Mouse (Mus musculus) ZHBTc4 (cell line): ENCODE data around the gene Pfkfb2.

Experiments
- DNase-seq: peaks from one replicate; pipeline ENCODE4 v3.0.0-alpha.2; 2011; ENCODE audit warnings: low read depth, low spot score

Gene Pfkfb2

GRCm38 (mm10) chr1:130737916-130738315 lies 8.9 kb upstream of the Pfkfb2 start:
- DNase-seq, result no peak

DNA sequence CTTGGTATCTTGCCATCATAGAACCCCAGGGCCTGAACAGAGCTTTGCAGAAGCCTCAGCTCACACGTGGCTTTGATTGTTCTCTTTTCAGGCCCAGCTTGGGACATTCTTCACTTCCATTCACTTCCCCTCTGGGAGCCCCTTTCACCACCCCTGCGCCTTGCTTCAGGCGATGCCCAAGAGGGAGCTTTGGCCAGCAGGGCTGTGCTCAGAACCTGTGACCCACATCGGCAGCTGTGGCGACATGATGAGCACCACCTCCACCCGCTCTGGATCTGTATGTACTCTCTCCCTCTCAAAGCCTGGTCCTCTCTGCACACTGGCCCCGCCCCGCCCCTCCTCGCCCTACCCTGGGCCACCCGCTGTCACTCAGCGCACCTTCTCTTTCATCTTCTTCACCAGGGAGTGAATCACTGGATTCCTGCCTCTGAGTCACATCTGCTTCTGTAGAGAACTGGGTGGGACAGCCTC lies 8.4 kb upstream of the Pfkfb2 start:
- DNase-seq, result peak; percentile 97

- peak; percentile 19 for DNase-seq
Observed at GRCm38 (mm10) chr1:130734852-130735251, 5.8 kb upstream of the Pfkfb2 start.

GRCm38 (mm10) chr1:130734452-130734851 lies 5.4 kb upstream of the Pfkfb2 start:
- peak; percentile 25 for DNase-seq

DNA sequence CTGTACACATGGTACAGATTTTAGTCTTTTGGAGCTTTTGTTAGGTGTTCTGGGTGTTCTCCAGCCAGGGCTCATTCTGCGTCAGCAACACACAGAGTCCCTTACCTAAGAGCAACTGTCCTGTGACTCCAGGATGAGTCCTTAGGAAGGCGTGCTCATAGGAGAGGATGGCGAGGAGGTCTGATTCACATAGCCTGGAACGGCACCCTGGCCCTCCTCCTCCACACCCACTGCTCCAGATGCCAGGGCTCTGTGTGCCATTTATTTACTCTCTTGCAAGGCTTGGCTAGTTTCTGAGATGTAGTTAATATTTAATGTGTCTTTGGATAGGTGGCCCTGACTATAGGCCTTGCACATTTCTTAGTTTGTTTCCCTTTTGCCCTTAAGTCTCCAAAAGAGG lies 4.6 kb upstream of the Pfkfb2 start:
- DNase-seq, result no peak

DNA sequence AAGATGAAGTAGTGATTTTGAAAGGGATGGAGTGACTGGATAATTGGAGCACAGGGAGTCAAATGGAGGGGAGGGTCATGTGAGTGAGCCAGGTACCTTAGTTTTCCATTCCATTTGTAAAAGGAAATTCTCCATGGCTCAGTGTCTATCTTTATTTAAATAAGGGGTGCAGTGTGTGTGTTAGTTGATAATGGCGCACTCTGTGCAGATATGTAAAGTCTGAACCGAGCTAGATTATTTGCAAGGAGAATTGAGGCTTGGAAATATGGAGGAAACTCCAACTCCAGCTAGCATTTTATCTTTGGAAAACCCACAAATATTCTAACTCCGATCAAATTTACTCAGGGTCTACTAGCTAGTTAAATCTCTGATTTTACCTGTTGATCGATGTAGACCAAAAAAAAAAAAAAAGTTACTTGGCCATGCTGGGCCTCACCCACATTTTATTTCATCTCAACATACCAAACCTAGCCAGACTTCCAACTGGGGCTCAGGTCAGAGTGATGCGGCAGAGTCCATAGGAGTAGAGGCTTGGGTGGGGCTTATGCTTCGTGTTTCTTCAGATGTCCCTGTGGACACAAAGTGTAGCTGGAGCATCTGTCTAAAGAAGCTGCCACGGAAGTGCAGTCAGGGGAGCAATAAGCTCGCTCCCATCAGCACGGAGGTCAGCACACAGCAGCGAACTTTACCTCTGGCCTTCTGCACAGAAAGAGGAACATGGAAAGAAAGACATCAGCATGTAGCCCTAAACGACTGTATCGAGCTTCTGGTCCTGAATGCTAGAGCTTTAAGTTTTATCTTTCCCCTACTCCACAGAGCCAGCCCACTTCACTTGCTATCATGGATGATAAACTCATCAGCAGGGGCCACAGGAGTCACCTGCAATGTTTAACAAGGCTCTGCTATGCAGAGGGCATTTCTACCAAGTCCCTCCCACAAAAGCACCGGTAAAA lies 3.9 kb upstream of the Pfkfb2 start:
- no peak for DNase-seq

DNA sequence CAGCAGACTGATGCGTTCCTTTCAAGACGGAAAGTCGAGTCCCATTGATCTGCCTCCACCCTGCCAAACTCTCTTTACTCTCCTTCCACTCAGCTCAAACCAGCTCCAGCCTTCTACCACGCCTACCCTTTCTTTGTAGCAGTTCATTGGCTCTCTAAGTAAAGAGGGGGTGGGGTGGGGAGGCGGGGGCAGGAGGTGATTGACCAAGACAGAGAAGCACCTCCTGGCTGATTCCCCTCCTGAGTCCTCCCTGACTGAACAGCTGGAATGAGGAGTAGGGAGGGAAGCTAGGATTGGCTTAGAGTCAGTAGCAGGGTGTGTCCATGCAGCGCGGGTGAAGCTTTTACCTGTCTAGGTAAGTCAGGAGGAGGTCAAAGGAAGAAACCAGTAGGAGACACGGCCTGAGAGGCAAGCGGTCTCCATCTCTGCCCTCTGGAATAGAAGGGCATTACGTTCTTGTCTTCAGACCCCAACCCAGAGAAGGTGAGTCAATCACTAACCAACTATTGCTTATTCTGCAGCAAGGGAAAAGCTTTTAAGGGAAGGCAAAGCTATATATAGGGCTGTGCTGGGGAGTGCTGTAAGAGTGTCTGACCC lies 2.8 kb upstream of the Pfkfb2 start, which contains the start of gene AA986860:
Gene AA986860, plus strand, starts transcription at position 236 of the 597 bp plus-strand sequence.
- DNase-seq, result peak; percentile 94

DNA sequence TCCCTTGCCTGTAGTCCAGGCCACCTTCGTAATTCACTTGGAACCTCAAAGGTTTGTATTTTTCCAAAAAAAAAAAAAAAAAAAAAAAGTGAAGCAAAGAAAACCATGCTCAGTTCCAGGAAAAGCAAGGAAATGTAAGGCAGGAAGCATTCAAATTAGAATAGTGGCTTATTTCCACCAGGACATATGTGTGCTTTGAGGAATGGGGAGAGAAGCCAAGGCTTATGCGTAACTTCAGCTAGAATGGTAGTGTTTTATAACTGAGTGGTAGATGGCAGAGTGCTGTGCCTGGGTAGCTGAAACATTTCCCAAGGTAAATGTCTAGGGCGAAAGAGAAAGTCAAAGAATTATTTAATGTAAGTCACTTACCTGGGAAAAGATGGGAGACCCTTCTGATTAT lies 345 bp downstream of the Pfkfb2 start:
- DNase-seq, result no peak

DNA sequence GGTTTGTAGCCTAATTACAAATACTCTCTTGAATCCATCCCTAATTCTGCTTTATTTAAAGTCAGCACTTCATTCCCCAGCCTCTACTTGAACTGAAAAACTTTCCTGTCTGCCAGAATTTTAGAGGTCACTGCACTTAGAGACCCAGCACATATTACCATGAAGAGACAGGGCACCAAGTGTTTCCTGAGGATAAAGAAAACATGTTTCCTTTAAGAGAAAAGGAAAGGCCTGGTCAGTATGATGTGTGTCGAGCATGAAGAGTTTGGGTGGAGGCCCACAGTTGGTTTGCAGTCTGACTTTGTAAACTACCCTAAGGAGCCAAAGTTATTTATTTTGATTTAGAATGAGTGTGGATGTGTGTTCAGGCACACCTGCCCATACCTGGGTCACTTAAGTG lies 983 bp downstream of the Pfkfb2 start:
- no peak for DNase-seq

DNA sequence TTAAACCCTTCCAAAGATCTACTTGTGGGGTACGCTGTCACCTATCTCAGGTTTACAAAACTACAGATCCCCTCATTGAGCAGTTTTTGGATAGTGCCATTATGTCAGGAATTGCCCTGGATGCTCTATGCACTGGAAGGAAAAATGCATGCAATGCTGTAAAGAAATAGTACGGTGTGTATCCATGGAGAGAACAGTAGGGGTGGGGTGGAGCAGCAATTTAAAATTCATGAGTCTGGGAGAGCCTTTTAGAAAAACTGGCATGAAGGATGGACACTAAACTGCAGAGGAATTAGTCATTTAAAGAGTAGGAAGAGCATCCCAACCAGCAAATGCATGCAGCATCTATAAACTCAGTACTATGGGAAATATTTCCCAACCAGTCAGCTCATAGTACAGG lies 2.7 kb downstream of the Pfkfb2 start:
- DNase-seq, result no peak

DNA sequence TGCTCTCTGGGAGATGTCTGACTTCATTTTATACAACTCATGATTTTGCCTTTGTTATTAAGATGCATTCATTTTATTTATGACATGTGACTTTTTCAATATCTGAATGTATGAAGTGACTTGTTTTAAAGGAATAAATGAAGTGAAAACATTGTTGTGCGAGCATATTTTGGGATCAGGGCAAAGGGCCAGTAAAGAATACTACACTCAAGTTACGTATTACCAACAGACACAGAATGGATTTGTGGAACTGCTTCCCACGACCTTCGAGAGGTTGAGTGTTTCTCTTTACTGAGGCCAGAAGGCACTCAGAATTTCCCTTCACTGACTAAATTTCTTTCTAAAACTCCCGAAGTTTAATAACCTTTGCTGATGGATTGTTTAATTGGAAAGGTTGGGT lies 4.8 kb downstream of the Pfkfb2 start:
- no peak for DNase-seq

DNA sequence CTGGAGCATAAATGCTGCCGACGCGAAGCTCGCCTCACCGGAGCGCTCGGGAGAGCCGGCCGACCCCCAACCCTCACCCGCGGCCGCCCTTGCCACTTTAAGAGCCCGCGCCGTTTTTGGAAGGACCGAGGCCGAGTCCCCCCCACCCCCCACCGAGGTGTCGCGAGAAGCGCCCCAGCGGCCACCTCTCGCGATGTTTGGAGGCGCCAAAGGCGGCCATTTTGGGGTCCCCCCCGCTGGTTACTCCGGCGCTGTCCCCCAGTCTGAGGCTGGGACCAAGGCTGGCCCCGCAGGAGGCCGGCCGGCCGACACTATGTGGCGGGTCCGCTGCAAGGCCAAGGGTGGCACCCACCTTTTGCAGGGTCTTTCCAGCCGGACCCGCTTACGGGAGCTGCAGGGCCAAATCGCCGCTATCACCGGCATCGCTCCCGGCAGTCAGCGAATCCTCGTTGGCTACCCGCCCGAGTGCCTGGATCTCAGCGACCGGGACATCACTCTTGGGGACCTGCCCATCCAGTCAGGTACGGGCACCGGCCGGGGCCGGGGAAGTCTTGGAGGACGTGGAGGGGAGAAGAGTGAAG lies 11.7 kb downstream of the Pfkfb2 start, which contains the start of gene Yod1:
Gene Yod1, plus strand, starts transcription at position 37 of the 581 bp plus-strand sequence.
- peak; percentile 95 for DNase-seq

DNA sequence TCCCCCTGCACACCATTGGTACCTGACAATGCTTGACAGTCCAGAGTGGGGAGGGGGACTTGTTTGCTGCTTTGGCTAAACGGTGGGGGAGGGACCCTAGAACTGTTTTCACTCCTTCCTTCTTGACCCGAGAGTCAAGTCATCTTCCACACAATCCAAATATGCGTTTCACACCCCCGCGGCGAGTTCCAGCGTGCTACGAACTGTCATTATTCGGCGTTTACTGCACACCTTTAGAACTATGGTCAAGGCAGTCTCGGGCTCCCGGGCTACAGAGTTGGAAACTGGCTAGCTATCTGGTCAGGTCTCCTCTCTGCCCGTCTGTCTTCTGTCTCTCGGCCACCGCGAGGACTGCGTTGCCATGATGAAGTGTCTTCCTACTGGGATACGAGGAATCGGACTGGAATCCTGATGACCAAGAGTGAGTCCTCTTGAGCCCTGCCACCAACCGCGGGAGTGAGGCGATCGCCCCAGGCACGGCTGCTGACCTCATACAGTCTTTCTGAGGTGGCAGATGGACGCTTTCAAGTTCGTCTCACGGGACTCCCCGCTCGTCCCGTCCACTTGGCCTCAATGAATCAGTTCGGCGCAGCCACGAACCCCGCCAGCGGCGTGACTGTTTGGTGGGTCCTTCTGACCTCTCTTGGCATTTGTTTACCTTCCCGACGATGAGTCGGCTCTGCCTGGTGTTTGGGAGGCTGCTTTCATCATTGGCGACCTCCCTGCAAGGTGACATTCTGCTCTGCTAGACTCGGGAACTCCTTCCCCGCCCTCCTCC lies 12.4 kb downstream of the Pfkfb2 start:
- DNase-seq, result no peak

DNA sequence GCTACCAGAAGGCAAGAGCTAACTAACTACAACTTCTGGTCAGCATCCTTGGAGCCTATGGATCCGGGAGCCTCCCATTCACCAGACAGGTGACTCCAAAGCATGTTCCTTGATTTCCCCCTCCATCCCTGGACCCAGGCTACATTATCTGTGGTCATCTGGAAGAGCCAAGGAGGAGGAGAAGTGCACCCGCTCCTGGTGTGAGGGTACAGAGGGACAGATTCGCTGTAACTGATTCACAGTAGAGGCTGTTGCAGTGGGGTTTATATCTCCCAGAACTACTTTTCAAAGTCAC lies 12.9 kb downstream of the Pfkfb2 start:
- DNase-seq, result peak; percentile 33

DNA sequence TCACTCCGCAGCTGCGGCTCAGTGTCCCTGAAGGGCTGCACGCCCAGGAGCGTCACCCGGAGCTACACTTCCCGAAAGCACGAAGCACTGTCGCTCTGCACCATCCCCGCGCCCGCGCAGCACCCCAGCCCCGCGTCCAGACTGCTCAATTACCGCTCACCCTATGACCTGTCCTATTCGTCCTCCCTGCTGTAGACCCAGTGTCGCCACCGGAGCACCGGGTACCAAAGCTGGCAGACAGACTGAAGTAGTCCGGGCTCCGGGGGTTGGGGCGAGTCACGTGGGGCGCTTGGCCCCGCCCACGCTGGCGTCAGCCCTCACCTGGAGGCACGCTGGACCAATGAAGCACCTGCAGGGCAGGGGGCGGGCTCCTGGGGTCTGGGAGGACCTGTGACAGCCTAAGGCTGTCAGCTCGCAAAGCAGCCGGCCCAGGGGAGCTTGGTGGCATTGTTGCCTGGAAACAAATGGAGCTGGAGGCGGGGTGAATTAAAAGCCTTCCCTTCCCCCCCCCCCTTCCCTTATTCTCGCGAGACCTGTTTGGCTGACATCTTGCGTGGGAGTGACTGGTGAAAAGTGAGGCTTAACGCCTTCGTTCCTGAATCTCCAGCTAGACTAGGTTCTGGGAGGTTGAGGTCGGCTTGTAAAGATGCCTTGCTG lies 13.4 kb downstream of the Pfkfb2 start, which contains the start of gene Gm29427:
Gene Gm29427, minus strand, starts transcription at position 239 of the 657 bp plus-strand sequence.
- DNase-seq, result peak; percentile 99

DNA sequence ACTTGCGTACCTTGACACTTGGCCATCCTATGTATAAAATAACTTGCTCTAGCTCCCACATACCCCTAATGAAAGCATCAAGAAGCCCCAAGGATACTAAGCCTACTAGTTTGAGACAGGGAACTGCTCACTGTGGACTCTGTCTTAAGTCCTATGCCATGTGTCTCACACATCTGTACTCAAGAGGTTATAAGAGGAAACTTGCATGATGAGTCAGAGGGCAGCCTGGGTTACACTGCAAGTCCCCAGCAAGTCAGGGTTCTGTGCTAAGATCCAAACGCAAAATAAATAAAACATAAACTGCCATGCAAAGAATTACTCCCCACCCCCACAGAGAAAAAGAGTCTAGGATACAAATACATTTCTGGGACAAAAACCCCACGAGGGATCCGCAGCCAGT lies 15.0 kb downstream of the Pfkfb2 start:
- no peak for DNase-seq

DNA sequence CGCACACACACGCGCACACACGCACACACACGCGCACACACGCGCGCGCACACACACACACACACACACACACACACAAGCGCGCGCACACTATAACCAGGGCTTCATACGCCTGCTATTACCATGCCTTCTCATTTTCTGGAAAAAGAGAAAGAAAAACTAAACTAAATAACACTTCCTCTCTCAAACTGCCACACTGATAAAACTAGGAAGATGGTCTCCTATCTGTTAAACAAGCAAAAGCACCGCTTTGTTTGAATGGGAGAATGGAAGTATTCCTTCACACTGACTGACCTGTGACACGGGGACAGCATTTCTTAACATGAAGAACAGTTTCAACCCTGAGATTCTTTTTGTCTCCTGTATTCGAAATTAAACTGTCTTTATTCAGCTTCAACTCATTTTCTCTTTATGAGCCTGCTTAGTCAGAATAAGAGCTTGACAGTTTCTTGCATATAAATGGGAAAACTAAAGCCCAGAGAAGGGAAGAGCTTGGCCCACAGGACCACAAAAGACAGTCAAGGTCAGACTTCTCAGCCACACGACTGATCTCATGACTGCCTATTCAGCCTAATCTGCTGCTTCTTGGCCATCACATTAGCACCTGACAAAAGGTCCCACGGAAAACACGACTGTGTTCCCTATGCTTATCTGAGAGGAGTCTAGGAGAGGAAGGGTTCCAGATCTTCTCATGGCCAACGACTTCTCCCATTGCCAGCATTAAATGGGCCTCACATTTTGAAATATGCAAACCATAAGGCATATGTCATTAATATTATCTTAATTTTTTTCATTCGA lies 18.6 kb downstream of the Pfkfb2 start:
- peak; percentile 25 for DNase-seq

DNA sequence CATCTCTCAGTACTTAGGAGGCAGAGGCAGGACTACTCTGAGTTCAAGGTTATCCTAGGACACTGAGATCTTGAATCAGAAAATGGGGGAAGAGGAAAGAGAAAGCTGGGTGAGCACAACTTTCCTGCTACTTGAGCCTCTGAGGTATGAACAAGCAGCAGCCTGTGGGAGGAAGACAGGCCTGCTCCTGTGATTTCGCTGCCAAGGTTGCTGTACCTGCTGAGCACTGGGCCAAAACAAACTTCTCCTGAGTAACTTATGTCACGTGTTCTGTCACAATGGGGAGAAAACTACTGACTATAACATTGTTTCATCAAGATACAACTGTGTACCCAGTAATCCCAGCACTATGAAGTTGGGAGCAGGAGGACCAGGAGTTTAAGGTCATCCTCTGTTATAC lies 25.4 kb downstream of the Pfkfb2 start:
- no peak for DNase-seq

DNA sequence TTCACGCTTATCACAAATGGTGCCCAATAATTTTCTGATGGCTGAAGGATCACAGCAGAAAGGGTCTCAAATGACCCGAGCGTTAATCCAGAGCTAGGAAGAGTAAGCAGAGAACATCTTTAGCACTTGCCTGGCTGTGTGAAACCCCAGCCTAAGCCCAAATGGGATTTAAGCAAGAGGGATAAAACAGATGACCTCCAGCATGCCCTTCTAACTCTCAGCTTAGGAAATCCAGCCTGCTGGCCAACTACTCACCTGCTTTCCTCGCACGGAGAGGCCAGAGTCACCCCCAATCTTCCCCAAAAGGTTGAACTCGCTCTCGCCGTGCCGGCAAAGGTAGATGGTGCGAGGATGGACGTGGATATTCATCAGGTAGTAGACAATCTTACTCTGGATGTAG lies 27.1 kb downstream of the Pfkfb2 start:
- no peak for DNase-seq

DNA sequence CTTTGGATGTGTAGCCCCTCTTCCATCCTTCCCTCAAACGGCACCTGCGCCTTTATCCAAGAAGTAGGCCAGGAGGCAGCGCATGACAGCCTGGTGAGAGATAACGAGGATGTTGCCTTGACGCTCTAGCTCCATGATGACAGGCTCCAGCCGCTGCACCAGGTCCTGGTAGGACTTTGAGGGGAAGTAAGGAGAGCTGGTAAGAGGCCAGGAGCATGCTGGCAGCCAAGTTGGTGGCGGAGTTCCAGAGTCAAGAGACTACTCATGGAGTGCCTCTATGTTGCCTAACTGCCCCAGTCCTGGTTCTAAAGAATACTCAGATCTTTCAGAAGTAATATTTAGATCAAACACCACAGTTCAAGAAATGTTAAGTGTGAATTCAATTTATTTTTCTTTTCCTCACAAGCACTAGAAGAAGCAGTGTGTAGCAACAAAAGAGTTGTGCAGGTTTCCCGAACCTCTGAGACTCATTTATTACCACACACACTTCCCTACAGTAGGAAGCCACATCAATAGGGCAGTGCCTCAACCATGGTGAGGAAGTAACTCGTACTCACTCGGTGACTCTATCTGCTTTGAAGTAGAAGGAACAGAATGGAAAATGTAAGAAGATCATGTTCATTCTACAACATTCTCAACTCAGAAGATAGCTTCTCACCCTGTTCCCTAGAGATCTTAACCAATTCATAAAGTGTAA lies 29.0 kb downstream of the Pfkfb2 start:
- no peak for DNase-seq
